Mouse (Mus musculus) adrenal gland, postnatal 14 days (tissue): Measurements from ENCODE around the gene Pomp. TPM values are rescaled to one million over a fixed set of nuclear protein-coding genes. Genes with fewer than 3 reads are reported as not detected.
"Not testable (repeated sequence)": the region's sequence is repeated elsewhere in the genome, so short reads cannot be mapped to it uniquely, and the experiment has no call there.

Experiments used
- DNase-seq: peaks from one replicate; pipeline ENCODE4 v3.0.0; 2021; ENCODE audit warnings: mixed read lengths
- total RNA-seq: library from RNA; stranded (reverse); gene quantifications from 2 replicates; pipeline ENCODE4 v1.2.3, GENCODE M21; 2021

Gene Pomp
- total RNA-seq, 1 experiment from 2014 or later, result 178 TPM

- DNase-seq, result no peak
Measured at GRCm38 (mm10) chr5:147850194-147850593, 10.1 kb upstream of the Pomp start.

DNA sequence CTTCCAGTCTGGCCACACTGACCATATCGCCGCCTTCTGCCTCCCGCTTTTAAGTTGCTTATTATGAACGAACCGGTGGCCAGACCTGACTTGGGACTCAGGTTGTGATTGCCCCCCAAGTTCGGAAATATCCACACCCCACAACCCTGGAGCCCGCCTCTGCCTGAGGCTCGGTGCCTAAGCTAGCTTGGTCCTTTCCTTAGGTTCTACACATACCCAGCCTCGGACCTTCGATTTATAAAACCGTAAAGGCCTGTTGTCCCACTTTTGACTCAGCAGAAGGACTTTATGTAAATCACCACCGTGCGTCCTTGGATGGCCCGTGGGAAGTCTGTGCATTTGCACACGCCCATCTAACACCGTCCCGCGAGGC lies 199 bp upstream of the Pomp start:
- DNase-seq, result no peak

DNA sequence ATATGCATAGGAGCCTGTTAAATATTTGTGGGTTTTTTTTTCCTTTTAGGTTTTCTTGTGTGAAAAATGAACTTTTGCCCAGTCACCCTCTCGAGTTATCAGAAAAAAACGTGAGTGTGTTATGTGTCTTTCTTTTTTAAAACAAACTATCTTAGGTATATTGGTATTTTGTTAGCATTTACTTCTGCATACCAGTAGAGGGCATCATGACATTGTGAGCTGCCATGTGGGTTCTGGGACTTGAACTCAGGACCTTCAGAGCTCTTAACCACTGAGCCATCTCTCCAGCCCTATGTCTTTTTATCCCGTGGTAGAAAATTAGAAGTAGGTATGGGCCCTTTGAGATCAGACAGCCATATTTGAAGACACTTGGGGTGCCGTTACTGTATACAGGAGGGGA lies 8.4 kb downstream of the Pomp start:
- no peak for DNase-seq

DNA sequence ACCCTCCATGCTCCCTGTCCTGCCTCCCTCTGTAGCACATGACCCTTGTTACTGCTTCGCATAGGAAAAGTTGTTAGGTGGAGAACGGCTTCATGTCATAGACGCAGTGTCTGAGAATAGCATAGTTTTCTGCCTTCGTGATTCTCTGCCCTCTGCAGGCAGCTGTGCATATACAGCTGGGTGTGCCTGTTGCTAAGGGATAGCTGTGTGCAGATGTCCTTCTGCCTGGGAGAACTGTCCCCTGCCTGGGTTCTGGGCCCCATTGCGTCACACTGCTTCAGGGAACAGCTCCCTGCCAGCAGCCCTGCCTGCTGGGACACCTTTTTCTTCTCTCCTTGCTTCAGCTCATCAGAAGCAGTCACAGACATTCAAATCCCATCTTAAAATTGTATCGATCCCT lies 9.3 kb downstream of the Pomp start:
- no peak for DNase-seq

GRCm38 (mm10) chr5:147870296-147870695 lies 10.0 kb downstream of the Pomp start:
- DNase-seq, result no peak

DNA sequence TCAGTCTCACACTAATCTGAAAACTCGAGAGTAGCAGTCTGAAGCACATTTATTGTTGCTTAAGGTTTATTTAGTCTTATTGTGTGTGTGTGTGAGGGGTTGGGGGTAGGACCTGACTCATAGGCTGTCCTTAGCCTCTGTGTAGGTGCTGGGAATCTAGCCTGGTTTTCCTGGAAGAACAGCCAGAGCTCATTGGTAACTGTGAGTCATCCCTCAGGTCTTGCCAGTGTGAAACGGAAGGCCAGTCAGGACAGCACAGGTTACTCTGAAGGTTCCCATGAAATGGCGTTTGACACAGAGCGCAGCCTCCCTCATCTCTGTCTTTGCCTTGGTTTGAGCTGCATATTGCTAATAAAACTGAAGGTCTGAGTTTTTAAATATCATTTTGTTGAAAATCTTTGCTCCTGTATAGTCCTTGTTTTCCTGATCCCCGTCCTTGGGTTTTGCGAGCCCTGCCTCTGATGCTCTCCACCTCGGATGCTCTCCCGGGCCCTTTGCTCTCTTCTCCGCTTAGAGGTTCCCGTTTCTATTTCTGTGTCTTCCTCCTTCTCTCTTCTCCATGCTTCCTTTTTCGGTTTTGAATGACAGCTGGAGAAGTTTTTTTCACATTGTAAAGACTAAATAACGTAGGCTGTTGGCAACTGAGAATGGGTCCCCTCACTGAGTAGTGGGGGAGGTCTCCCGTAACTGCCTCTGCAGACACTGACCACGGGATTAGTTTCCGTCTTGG lies 11.0 kb downstream of the Pomp start:
- DNase-seq, result no peak

DNA sequence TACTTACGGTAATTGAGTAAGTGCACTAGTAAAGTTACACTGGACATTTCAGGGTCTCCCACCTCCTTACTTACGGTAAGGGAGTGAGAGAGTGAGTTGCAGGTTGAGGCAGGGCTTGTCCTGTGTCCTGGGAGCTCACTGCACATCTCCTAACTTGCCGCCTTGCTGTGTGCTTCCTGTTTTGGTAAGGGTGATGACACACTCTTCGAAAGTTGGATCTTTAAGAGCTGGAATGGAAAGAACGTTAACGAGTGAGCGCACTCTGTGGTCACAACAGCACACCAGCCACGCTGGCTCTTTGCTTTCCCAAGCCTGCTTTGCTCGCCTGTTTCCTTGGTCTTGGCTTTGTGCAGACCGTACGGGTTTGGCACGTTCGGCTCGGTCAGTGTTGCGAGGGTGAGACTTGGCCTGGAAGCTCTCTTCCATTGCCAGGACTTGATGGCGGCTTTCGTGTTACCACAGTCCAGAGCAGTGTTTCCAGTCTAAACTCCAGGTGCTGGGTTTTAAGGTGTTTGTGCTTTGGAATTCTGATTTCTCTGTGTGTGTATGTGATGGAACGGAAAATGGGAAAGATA lies 14.3 kb downstream of the Pomp start:
- peak; percentile 29 for DNase-seq

DNA sequence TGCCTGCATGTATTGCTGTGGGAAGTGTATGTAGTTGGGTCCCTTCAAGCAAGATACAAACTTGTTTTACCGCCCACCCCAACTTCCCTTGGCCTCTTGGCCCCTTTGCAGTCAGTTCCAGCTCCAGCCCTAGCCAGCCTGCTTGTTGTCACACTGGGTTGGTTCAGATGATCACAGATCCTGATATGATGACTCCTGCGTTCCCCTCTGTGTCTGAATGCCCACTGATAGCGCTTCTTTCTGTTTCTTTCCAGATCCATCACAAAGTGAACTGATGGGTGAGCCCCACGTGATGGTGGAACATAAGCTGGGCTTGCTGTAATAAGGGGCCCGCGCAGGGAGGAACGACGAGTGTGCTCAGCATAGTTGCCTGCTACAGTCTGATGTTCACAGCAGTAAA lies 14.9 kb downstream of the Pomp start:
- DNase-seq, result no peak

GRCm38 (mm10) chr5:147877520-147877919 lies 17.3 kb downstream of the Pomp start:
- peak; percentile 36 for DNase-seq

DNA sequence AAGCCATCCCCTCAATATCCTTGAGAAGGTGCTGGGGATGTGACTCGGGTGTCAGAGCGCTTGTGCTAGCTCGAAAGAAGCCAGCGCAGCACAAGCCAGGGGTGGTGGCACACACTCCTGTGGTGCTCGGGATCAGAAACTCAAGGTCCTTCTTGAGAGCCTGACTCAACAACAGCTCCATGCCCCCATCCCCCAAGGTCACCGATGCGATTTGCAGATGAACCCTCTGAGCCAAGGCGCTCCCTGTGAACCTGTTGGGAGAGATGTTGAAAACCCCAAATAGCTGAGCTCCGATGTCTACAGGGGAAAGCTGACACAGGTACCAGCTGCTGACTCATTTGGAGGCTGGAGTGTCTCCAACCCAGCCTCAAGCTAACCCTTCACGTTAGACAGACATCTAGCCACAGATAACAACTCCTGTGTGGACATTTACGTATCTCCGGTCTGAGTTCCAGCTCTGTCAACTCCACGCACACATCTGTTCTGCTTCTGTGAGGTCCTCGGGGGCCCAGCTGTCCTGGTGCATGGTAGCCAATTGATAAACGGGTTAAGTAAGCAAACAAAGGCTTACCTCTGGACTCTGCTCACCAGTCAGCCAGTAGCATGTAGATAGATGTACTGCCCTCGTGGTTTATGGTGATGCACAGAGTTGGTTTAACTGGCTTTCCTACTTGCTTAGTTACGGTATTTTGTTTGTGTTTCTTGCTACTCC lies 19.9 kb downstream of the Pomp start:
- peak; percentile 60 for DNase-seq

GRCm38 (mm10) chr5:147883581-147883980 lies 23.3 kb downstream of the Pomp start:
- peak; percentile 54 for DNase-seq

DNA sequence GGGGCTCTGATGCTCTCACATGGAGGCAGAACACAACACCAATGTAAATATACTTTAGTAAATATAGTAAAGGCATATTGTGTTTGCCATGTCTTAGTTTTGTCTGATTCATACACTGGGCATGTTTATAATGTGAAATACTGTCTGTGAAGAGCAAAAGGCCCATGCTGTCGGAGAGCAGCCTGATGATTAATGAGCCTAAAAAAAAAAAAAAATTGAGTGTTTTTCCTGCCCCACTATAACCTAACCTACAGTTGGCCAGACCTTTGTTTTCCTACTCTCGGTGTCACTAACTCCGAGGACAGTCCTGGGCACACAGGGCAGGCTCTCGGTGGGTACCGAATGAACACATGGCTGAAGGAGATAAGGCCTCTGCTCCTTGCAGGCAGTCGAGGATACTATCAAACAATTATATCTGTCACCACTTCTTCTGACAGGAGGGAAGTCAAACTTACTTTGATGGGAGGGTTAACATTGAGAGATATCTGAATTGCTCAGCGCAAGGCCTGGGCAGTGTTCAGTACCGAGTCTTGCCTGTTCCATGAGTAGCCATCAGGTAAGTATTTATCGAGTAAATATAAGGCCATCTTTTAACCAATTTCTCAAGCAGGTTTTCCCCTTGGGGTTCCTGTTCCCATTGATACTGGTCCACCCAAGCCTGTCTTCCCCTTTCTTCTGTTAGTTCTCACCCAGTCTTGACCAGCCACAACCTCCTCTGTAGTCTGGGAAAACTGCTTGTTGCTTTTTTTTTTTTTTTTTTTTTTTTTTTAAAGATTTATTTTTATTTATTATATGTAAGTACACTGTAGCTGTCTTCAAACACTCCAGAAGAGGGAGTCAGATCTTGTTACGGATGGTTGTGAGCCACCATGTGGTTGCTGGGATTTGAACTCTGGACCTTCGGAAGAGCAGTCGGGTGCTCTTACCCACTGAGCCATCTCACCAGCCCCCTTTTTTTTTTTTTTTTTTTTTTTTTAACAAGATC lies 28.3 kb downstream of the Pomp start:
- DNase-seq, result no peak

- DNase-seq, result no peak
Measured at GRCm38 (mm10) chr5:147892735-147893134, 32.5 kb downstream of the Pomp start.

DNA sequence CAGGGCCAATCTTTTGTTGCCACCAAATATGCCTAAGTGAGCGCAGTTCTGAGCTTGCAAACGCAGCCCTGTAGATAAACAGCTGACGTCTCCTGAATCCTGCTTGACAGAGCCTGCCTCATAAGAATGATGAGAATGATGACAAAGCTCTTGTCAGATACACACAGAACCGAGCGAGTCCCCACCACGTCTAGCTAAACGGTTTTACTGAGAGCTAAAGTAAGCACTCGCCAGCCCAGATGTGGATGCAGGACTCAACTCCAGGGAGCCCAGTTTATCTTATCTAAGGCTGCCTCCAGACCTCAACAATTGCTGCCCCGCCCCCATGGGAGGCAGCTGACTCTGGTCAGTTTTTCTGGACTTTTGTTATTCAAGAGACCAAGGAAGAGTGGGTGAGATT lies 32.9 kb downstream of the Pomp start:
- no peak for DNase-seq

GRCm38 (mm10) chr5:147893766-147894454 lies 33.6 kb downstream of the Pomp start:
- peak; percentile 43 for DNase-seq

DNA sequence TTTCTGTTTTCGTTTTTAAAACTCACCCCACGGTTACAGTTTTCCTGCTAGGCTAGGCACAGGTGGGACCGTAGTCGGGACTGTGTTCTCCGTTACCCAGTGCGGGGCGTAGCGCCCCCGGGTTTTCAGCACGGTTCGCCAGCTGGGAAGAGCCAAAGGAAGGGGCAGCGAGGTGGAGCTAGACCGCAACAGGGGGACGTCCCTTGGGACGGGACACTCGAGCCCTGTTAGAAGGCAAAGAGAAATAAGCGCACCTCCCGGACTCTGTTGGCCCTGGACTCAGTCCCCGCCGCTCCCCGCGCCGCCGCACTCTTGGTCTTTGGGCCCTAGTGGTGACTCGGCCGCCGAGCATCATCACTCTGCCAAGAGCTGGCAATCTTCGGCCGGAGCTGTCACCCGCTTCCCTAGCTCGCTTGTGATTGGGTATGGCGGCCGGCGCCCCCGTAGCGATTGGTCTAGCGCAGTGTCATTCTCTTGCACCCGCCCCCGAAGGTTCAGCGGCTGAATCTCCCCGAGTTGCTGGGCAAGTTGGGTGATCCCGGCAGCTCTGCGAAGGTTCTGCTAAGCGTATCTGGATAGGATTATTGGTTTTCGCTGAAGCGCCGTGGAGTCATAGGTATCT lies 34.3 kb downstream of the Pomp start, which contains the start of gene Slc46a3:
Slc46a3 (minus strand) TSS at position 361 of the 622 bp plus-strand sequence.
- peak; percentile 97 for DNase-seq

- DNase-seq, result no peak
Measured at GRCm38 (mm10) chr5:147895436-147896198, 35.4 kb downstream of the Pomp start.

- DNase-seq, result not testable (repeated sequence)
Measured at GRCm38 (mm10) chr5:147896501-147896900, 36.2 kb downstream of the Pomp start.

- no peak for DNase-seq
Measured at GRCm38 (mm10) chr5:147898254-147898653, 38.0 kb downstream of the Pomp start.

DNA sequence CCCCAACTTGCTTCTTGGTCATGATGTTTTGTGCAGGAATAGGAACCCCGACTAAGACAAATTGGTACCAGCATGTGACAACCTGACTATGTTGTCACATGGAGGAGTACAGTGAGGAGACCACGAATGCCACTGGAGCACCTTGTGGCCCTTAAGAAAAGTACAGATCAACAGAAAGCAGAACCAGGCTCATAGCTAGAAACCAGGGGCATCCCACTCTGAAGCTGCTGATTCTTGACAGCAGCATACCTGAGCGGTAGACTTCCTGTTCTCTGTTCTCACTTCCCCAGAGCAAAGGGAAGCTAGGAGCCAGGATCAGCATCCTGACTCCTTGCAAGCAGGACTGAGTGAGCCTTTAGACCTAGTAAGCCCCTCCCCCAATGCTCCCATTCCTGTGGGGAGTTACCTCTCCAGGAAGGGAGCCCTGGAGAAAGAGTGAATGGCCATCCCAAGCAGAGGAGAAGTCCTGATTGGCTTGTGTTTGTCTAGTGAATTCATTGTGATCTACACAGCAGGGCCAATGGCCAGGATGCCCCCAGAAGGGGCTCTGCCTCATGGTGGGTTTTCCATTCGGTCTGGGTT lies 38.8 kb downstream of the Pomp start:
- DNase-seq, result no peak
